Mouse (Mus musculus) liver, postnatal 0 days (tissue): Measurements from ENCODE around the gene Lingo3.
A peak's percentile ranks its signal among the peaks of the same experiment; 100 is the strongest.

ENCODE experiments used
- CTCF ChIP-seq: sonication (generic); IDR thresholded peaks from 2 replicates; pipeline ENCODE4 v1.5.1; 2016; ENCODE audit warnings: antibody characterized with exemption, low read depth
- EP300 ChIP-seq: IDR thresholded peaks from 2 replicates; pipeline ENCODE4 v1.6.1; 2016; ENCODE audit warnings: antibody characterized with exemption, low read depth, mild to moderate bottlenecking

DNA sequence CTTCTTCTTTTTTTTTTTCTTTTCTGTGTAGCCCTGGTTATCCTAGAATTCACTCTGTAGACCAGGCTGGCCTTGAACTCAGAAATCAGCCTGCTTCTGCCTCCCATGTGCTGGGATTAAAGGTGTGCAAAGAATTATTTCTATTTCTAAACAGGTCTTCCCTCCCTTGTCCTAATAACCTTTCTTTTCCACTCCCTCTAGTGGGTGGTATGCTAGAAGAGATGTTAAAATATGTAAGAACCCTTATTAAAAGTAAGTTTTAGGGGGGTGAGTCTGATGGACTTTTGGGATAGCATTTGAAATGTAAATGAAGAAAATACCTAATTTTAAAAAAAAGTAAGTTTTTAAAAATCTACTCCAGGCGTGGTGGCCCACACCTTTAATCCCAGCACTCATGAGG lies 20.5 kb downstream of the Lingo3 start:
- TF ChIP-seq CTCF = peak; percentile 0; the same call in 1 of the 2 replicates
- TF ChIP-seq EP300 = no peak
